ENCODE assay signal across 36 mouse cellular contexts in the genomic region with DNA sequence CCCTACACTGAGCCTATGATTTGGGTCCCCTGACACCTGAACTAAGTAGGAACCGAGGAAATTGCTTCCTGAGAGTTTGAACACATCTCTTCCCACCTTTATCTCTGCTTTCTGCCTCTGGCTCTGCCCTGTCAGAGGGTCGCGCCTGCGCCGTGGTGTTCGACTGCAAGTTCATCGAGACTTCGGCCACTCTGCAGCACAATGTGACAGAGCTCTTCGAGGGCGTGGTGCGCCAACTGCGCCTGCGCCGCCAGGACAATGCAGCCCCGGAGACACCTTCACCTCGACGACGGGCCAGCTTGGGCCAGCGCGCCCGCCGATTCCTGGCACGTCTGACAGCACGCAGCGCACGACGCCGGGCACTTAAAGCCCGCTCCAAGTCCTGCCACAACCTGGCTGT. TPM values are rescaled to one million over a fixed set of nuclear protein-coding genes. Genes with fewer than 3 reads are reported as not detected.
DNase-seq lines count a peak whose midpoint lies in the region; ATAC-seq and TF ChIP-seq lines count a peak whose summit lies in the region.
"Had no signal": no experiment of that assay in that cellular context is flagged by ENCODE, and none has a peak within 500 bp of the region (broad histone marks: within the 10 kb centered on the region; RNA-seq: fewer than 3 reads in every experiment).

No protein-coding gene starts in this region.

- no peak for TF ChIP-seq CTCF in gastrocnemius, adult 2 months (IDR thresholded peaks at IDR 0.05)
- no peak for TF ChIP-seq CTCF in intestine, postnatal 0 days (IDR thresholded peaks at IDR 0.05; ENCODE audit: low read depth)
- no peak for TF ChIP-seq CTCF in testis, adult 2 months (IDR thresholded peaks at IDR 0.05; ENCODE audit: control insufficient read depth, insufficient read depth, insufficient replicate concordance, low read depth, low read length)

- no peak overlapping the region for H3K4me2 ChIP-seq in intestine, embryonic 15.5 days (replicated peaks)
- H3K4me2 ChIP-seq in intestine, postnatal 0 days (replicated peaks; ENCODE audit: low read depth), result no peak overlapping the region
- H3K4me2 ChIP-seq in midbrain, embryonic 14.5 days (ENCODE audit: low read length), result no peak overlapping the region
- H3K4me2 ChIP-seq: liver, embryonic 15.5 days; midbrain, embryonic 15.5 days; neural tube, embryonic 13.5 days had no signal

- intact Hi-C loops in gastrocnemius, adult 2 months (cut with DNase I), result no loop called here

- H3K9ac ChIP-seq in intestine, embryonic 15.5 days, result no peak overlapping the region
- H3K9ac ChIP-seq in intestine, postnatal 0 days (ENCODE audit: low read depth, low read length), result no peak overlapping the region
- no peak overlapping the region for H3K9ac ChIP-seq in midbrain, embryonic 14.5 days (replicated peaks; ENCODE audit: low read length)
- H3K9ac ChIP-seq: embryonic facial prominence, embryonic 12.5 days; forebrain, postnatal 0 days; hindbrain, embryonic 15.5 days; liver, embryonic 15.5 days; midbrain, embryonic 15.5 days; neural tube, embryonic 13.5 days had no signal

- H3K27ac ChIP-seq in gastrocnemius, adult 2 months, result peak overlapping the region; percentile 84; the same call in 1 of the 2 replicates
- H3K27ac ChIP-seq in intestine, embryonic 15.5 days, result 0 out of 2 replicates have a peak overlapping the region, but pooled peaks have one; percentile 6
- no peak overlapping the region for H3K27ac ChIP-seq in intestine, postnatal 0 days (ENCODE audit: low read depth, low read length)
- no peak overlapping the region for H3K27ac ChIP-seq in testis, adult 2 months (ENCODE audit: control insufficient read depth, insufficient read depth, low read depth, low read length)
- no peak overlapping the region for H3K27ac ChIP-seq in midbrain, embryonic 14.5 days (replicated peaks; ENCODE audit: low read depth, low read length)
- H3K27ac ChIP-seq: embryonic facial prominence, embryonic 12.5 days; hindbrain, embryonic 15.5 days; limb, embryonic 10.5 days; liver, embryonic 15.5 days; midbrain, embryonic 15.5 days; neural tube, embryonic 13.5 days had no signal

- TF ChIP-seq POLR2A in testis, adult 2 months (IDR thresholded peaks at IDR 0.05; ENCODE audit: control insufficient read depth, low read depth, low read length), result no peak

- H3K4me3 ChIP-seq in gastrocnemius, adult 2 months, result no peak overlapping the region
- H3K4me3 ChIP-seq in intestine, embryonic 15.5 days (replicated peaks), result no peak overlapping the region
- H3K4me3 ChIP-seq in intestine, postnatal 0 days (ENCODE audit: low read depth, low read length), result no peak overlapping the region
- peak overlapping the region; percentile 22 for H3K4me3 ChIP-seq in testis, adult 2 months (ENCODE audit: control insufficient read depth, low read depth, low read length)
- no peak overlapping the region for H3K4me3 ChIP-seq in midbrain, embryonic 14.5 days (replicated peaks; ENCODE audit: low read depth, low read length)
- H3K4me3 ChIP-seq: embryonic facial prominence, embryonic 12.5 days; hindbrain, embryonic 15.5 days; liver, embryonic 15.5 days; midbrain, embryonic 15.5 days; myocyte; neural tube, embryonic 13.5 days had no signal

- H3K9me3 ChIP-seq in intestine, embryonic 15.5 days, result no peaks in the 10 kb centered on the region
- no peaks in the 10 kb centered on the region for H3K9me3 ChIP-seq in intestine, postnatal 0 days (ENCODE audit: control insufficient read depth)
- no peaks in the 10 kb centered on the region for H3K9me3 ChIP-seq in midbrain, embryonic 14.5 days (ENCODE audit: control insufficient read depth, low read length)
- H3K9me3 ChIP-seq: embryonic facial prominence, embryonic 12.5 days; G1E; hindbrain, embryonic 15.5 days; limb, embryonic 10.5 days; liver, embryonic 15.5 days; midbrain, embryonic 15.5 days; neural tube, embryonic 13.5 days had no signal

- 70% methylated on average over 29 of the region's 29 CpGs for WGBS in intestine, embryonic 15.5 days
- 66% methylated on average over 29 of the region's 29 CpGs for WGBS in intestine, postnatal 0 days
- WGBS in midbrain, embryonic 14.5 days, result 81% methylated on average over 29 of the region's 29 CpGs

- 0 out of 2 replicates have a peak, but pooled peaks cover 2% of the 10 kb centered on the region for H3K27me3 ChIP-seq in intestine, embryonic 15.5 days (replicated peaks)
- peaks cover 5% of the 10 kb centered on the region; the same call in 1 of the 2 replicates for H3K27me3 ChIP-seq in intestine, postnatal 0 days (replicated peaks; ENCODE audit: control insufficient read depth, insufficient read depth, low read length)
- H3K27me3 ChIP-seq in testis, adult 2 months (ENCODE audit: control insufficient read depth, insufficient read depth, low read length), result no peaks in the 10 kb centered on the region
- 0 out of 2 replicates have a peak, but pooled peaks cover under 1% of the 10 kb centered on the region for H3K27me3 ChIP-seq in midbrain, embryonic 14.5 days (ENCODE audit: control insufficient read depth, insufficient read depth, low read length)
- H3K27me3 ChIP-seq: Patski had no signal

- H3K4me1 ChIP-seq in intestine, embryonic 15.5 days (replicated peaks), result peaks cover 3% of the 10 kb centered on the region
- H3K4me1 ChIP-seq in intestine, postnatal 0 days (replicated peaks; ENCODE audit: control insufficient read depth, insufficient read depth, low read length), result no peaks in the 10 kb centered on the region
- peaks cover 15% of the 10 kb centered on the region for H3K4me1 ChIP-seq in testis, adult 2 months (ENCODE audit: control insufficient read depth, insufficient read depth, low read length)
- H3K4me1 ChIP-seq in midbrain, embryonic 14.5 days (ENCODE audit: control insufficient read depth, insufficient read depth, low read length), result peaks cover under 1% of the 10 kb centered on the region; the same call in 1 of the 2 replicates
- H3K4me1 ChIP-seq: embryonic facial prominence, embryonic 12.5 days; hindbrain, embryonic 15.5 days had no signal

- DNase-seq in gastrocnemius, adult 2 months, result no peak
- no peak for DNase-seq in gastrocnemius, postnatal 10 days
- DNase-seq in testis, postnatal 10 days (ENCODE audit: low spot score), result no peak
- no peak for DNase-seq in midbrain, embryonic 14.5 days
- no peak for DNase-seq in lung, adult 18-20 months
- DNase-seq: adrenal gland, adult 8-10 months; cerebellum, adult 11-12 months; cerebellum, postnatal 14 days; forebrain, postnatal 0 days; gastrocnemius, postnatal 36 days; liver; lung, postnatal 4 days; retina, postnatal 1 day had no signal

- no peaks in the 10 kb centered on the region for H3K36me3 ChIP-seq in intestine, embryonic 15.5 days
- H3K36me3 ChIP-seq in intestine, postnatal 0 days (ENCODE audit: control insufficient read depth, insufficient read depth), result no peaks in the 10 kb centered on the region
- no peaks in the 10 kb centered on the region for H3K36me3 ChIP-seq in testis, adult 2 months (ENCODE audit: control insufficient read depth, insufficient read depth, low read length)
- H3K36me3 ChIP-seq in midbrain, embryonic 14.5 days (ENCODE audit: control insufficient read depth, insufficient read depth, low read length), result no peaks in the 10 kb centered on the region
- H3K36me3 ChIP-seq: embryonic facial prominence, embryonic 12.5 days; G1E; hindbrain, embryonic 15.5 days; limb, embryonic 10.5 days; liver, embryonic 15.5 days; midbrain, embryonic 15.5 days; neural tube, embryonic 13.5 days had no signal

- ATAC-seq in intestine, embryonic 15.5 days, result no peak
- ATAC-seq in intestine, postnatal 0 days, result no peak
- ATAC-seq in midbrain, embryonic 14.5 days (ENCODE audit: low FRiP score, low TSS enrichment), result no peak
- ATAC-seq: activated CD4-positive, CD25-positive, alpha-beta regulatory T cell, adult 4 months; intestine, embryonic 16.5 days; midbrain, embryonic 15.5 days; Patski had no signal

RNA-seq across cellular contexts. Expression of gene Rem1, which starts 7.6 kb away (rescaled TPM):
- 1 to 10 TPM; 2.4 to 3.0 TPM for total RNA-seq in gastrocnemius, adult 2 months (2021)
- 10 to 100 TPM in 1 of 2 experiments, 1 to 10 TPM in 1; 9.1 to 11.5 TPM for total RNA-seq in gastrocnemius, postnatal 10 days (2021)
- polyA plus RNA-seq in intestine, embryonic 15.5 days (2015; fragmentation: Nextera tagmentation; extraction: Ambion mirVana), result 10.0 and 10.3 TPM in 2 replicates
- polyA plus RNA-seq in intestine, postnatal 0 days (2015; fragmentation: Nextera tagmentation; extraction: Ambion mirVana), result 5.9 and 6.4 TPM in 2 replicates
- polyA plus RNA-seq in testis, adult 2 months (2012; rRNA removed), result 1.2 and 1.7 TPM in 2 replicates
- 0.12 and 0.27 TPM in 2 replicates for polyA plus RNA-seq in midbrain, embryonic 14.5 days (2014; fragmentation: Nextera tagmentation; extraction: Ambion mirVana)
- total RNA-seq: G1E; hematopoietic stem cell, adult 5-6 weeks; megakaryocyte-erythroid progenitor cell, adult 5-6 weeks had no signal
- polyA plus RNA-seq: activated CD4-positive, CD25-positive, alpha-beta regulatory T cell, adult 4 months; G1E; Patski had no signal

RNA-seq across cellular contexts. Expression of gene Defb25, which starts 11.5 kb away (rescaled TPM):
- total RNA-seq in gastrocnemius, adult 2 months (2021), result not detected
- total RNA-seq in gastrocnemius, postnatal 10 days (2021), result 1 to 10 TPM; 1.5 to 1.6 TPM
- 0.67 and 2.3 TPM in 2 replicates for polyA plus RNA-seq in intestine, embryonic 15.5 days (2015; fragmentation: Nextera tagmentation; extraction: Ambion mirVana)
- 0.72 TPM in 1 of 2 replicates, not detected in the other for polyA plus RNA-seq in intestine, postnatal 0 days (2015; fragmentation: Nextera tagmentation; extraction: Ambion mirVana)
- not detected in 2 replicates for polyA plus RNA-seq in testis, adult 2 months (2012; rRNA removed)
- polyA plus RNA-seq in midbrain, embryonic 14.5 days (2014; fragmentation: Nextera tagmentation; extraction: Ambion mirVana), result not detected in 2 replicates
- total RNA-seq: forebrain, postnatal 0 days; G1E; gastrocnemius, postnatal 36 days; hematopoietic stem cell, adult 5-6 weeks; layer of hippocampus, adult 18-20 months; layer of hippocampus, postnatal 14 days; megakaryocyte-erythroid progenitor cell, adult 5-6 weeks had no signal
- polyA plus RNA-seq: activated CD4-positive, CD25-positive, alpha-beta regulatory T cell, adult 4 months; embryonic facial prominence, embryonic 12.5 days; forebrain, embryonic 11.5 days; forebrain, postnatal 0 days; G1E; hindbrain, embryonic 15.5 days; limb, embryonic 10.5 days; liver, embryonic 15.5 days; midbrain, embryonic 15.5 days; neural tube, embryonic 13.5 days; Patski had no signal

RNA-seq across cellular contexts. Expression of gene Defb36, which starts 30.2 kb away (rescaled TPM):
- total RNA-seq in gastrocnemius, adult 2 months (2021), result not detected
- total RNA-seq in gastrocnemius, postnatal 10 days (2021), result not detected
- polyA plus RNA-seq in intestine, embryonic 15.5 days (2015; fragmentation: Nextera tagmentation; extraction: Ambion mirVana), result not detected in 2 replicates
- polyA plus RNA-seq in intestine, postnatal 0 days (2015; fragmentation: Nextera tagmentation; extraction: Ambion mirVana), result not detected in 2 replicates
- 125 and 129 TPM in 2 replicates for polyA plus RNA-seq in testis, adult 2 months (2012; rRNA removed)
- polyA plus RNA-seq in midbrain, embryonic 14.5 days (2014; fragmentation: Nextera tagmentation; extraction: Ambion mirVana), result not detected in 2 replicates
- total RNA-seq: forebrain, postnatal 0 days; G1E; gastrocnemius, postnatal 36 days; hematopoietic stem cell, adult 5-6 weeks; layer of hippocampus, adult 18-20 months; layer of hippocampus, postnatal 14 days; megakaryocyte-erythroid progenitor cell, adult 5-6 weeks had no signal
- polyA plus RNA-seq: activated CD4-positive, CD25-positive, alpha-beta regulatory T cell, adult 4 months; embryonic facial prominence, embryonic 12.5 days; forebrain, embryonic 11.5 days; forebrain, postnatal 0 days; G1E; heart, embryonic 16.5 days; hindbrain, embryonic 15.5 days; intestine, embryonic 16.5 days; limb, embryonic 10.5 days; liver, embryonic 15.5 days; lung, embryonic 16.5 days; midbrain, embryonic 15.5 days; myocyte; neural tube, embryonic 13.5 days; Patski; spleen, adult 2 months; urinary bladder, adult 2 months had no signal

RNA-seq across cellular contexts. Expression of gene H13, which starts 35.0 kb away (rescaled TPM):
- 10 to 100 TPM; 32.6 to 37.3 TPM for total RNA-seq in gastrocnemius, adult 2 months (2021)
- 10 to 100 TPM; 56.0 to 61.1 TPM for total RNA-seq in gastrocnemius, postnatal 10 days (2021)
- polyA plus RNA-seq in intestine, embryonic 15.5 days (2015; fragmentation: Nextera tagmentation; extraction: Ambion mirVana), result 115 and 120 TPM in 2 replicates
- polyA plus RNA-seq in intestine, postnatal 0 days (2015; fragmentation: Nextera tagmentation; extraction: Ambion mirVana), result 110 and 111 TPM in 2 replicates
- polyA plus RNA-seq in testis, adult 2 months (2012; rRNA removed), result 84.1 and 84.7 TPM in 2 replicates
- 177 and 184 TPM in 2 replicates for polyA plus RNA-seq in midbrain, embryonic 14.5 days (2014; fragmentation: Nextera tagmentation; extraction: Ambion mirVana)

RNA-seq across cellular contexts. Expression of gene Defb45, which starts 35.1 kb away (rescaled TPM):
- not detected for total RNA-seq in gastrocnemius, adult 2 months (2021)
- total RNA-seq in gastrocnemius, postnatal 10 days (2021), result not detected
- polyA plus RNA-seq in intestine, embryonic 15.5 days (2015; fragmentation: Nextera tagmentation; extraction: Ambion mirVana), result not detected in 2 replicates
- not detected in 2 replicates for polyA plus RNA-seq in intestine, postnatal 0 days (2015; fragmentation: Nextera tagmentation; extraction: Ambion mirVana)
- polyA plus RNA-seq in testis, adult 2 months (2012; rRNA removed), result 16.3 and 25.5 TPM in 2 replicates
- polyA plus RNA-seq in midbrain, embryonic 14.5 days (2014; fragmentation: Nextera tagmentation; extraction: Ambion mirVana), result not detected in 2 replicates
- total RNA-seq: adrenal gland, adult 8-10 months; forebrain, postnatal 0 days; G1E; gastrocnemius, postnatal 36 days; hematopoietic stem cell, adult 5-6 weeks; layer of hippocampus, adult 18-20 months; layer of hippocampus, postnatal 14 days; megakaryocyte-erythroid progenitor cell, adult 5-6 weeks had no signal
- polyA plus RNA-seq: activated CD4-positive, CD25-positive, alpha-beta regulatory T cell, adult 4 months; embryonic facial prominence, embryonic 12.5 days; forebrain, embryonic 11.5 days; forebrain, postnatal 0 days; G1E; heart, embryonic 16.5 days; hindbrain, embryonic 15.5 days; intestine, embryonic 16.5 days; limb, embryonic 10.5 days; liver, embryonic 15.5 days; lung, embryonic 16.5 days; midbrain, embryonic 15.5 days; neural tube, embryonic 13.5 days; Patski; spleen, adult 2 months had no signal

Comparison
In these comparisons a context has a peak if more than half of its experiments do, and no peak if none do; other contexts are left out.
1. H3K27ac ChIP-seq: peak in gastrocnemius, adult 2 months (single experiment) and intestine, embryonic 15.5 days (single experiment); none in intestine, postnatal 0 days (single experiment), testis, adult 2 months (single experiment) and midbrain, embryonic 14.5 days (single experiment).
2. RNA of gene Defb36, which starts 30.2 kb away (polyA plus RNA-seq): 125 to 129 TPM in testis, adult 2 months; not detected in intestine, embryonic 15.5 days, not detected in intestine, postnatal 0 days and not detected in midbrain, embryonic 14.5 days; every median in the first group is over 100 times any median in the second.